Mouse (Mus musculus): ENCODE measurements at regions not wholly inside any gene's neighbourhood (a gene's known extent, or its start where the extent isn't known, plus 50 kb on each side); places are given as distances from the start of the nearest gene placed in this dataset.

DNA sequence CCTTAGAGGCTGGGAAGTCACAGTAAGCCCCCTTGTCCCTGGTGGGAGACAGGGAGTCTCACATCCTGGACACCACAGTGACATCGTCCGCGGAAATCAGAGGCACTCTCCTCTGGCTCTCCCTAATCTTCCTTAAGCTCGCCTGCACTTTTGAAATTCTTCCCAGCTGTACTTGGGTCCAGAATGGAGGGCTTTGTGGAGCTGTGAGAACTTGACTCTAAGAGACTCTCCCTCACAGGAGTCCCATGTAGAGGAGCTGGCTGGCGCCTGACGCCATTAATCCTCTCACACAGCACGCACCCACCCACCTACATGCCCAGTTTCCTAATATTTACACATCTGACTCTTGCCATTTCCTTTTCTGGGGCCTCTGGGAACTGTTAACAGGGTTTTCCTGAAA, 492.8 kb downstream of the Ccdc171 start:
- TF ChIP-seq ZC3H11A (IDR thresholded peaks at IDR 0.05; ENCODE audit: low read depth, low read length) (no peak), CTCF (IDR thresholded peaks at IDR 0.05 in 2 of 3, conservative IDR thresholded peaks at IDR 0.05 in 1 of 3; ENCODE audit: control insufficient read depth in 1 of 3, insufficient read depth in 1 of 3, low read depth in 2 of 3, low read length in 3 of 3, poor library complexity in 1 of 3, severe bottlenecking in 1 of 3) (no peak), POLR2A (IDR thresholded peaks at IDR 0.05; ENCODE audit: control insufficient read depth in 1 of 2, insufficient read depth in 1 of 2, low read depth in 1 of 2, low read length in 2 of 2, poor library complexity in 1 of 2) (no peak), EP300 (IDR thresholded peaks at IDR 0.05; ENCODE audit: low read depth in 1 of 2, low read length in 2 of 2) (no peak), GATA1 (IDR thresholded peaks at IDR 0.05; ENCODE audit: low read depth, low read length) (no peak), NRF1 (IDR thresholded peaks at IDR 0.05; ENCODE audit: insufficient read depth, low read depth, low read length, poor library complexity, severe bottlenecking) (no peak)

All from MEL (cell line).